Mouse (Mus musculus) heart, postnatal 10 days (tissue): ENCODE results near the gene Antxr1. TPM values are rescaled to one million over a fixed set of nuclear protein-coding genes. Genes with fewer than 3 reads are reported as not detected.

Source experiments
- total RNA-seq, 2 experiments: library from RNA; stranded (reverse); gene quantifications; 2 replicates each; pipeline ENCODE4 v1.2.3; 2021

Antxr1 gene
- total RNA-seq, 2 experiments from 2014 or later: 32.3 to 33.0 TPM

Other genes starting within 250 kb of the Antxr1 start
- gene D6Ertd527e, start 231.1 kb downstream of the Antxr1 start, total RNA-seq: not detected
- gene Gkn1, start 15.1 kb upstream of the Antxr1 start, total RNA-seq: not detected
- gene Gkn2, start 37.5 kb upstream of the Antxr1 start, total RNA-seq: not detected
- 1 to 10 TPM; 1.1 to 1.7 TPM for gene Gkn3, start 53.1 kb upstream of the Antxr1 start, total RNA-seq
- 100 to 1,000 TPM in 1 of 2 experiments, 10 to 100 TPM in 1; 23.2 to 106 TPM for gene Bmp10, start 93.2 kb upstream of the Antxr1 start, total RNA-seq
- gene Arhgap25, start 197.4 kb upstream of the Antxr1 start, total RNA-seq: 1 to 10 TPM; 5.2 to 6.5 TPM